Mouse (Mus musculus) E14TG2a.4 (cell line): ENCODE data around the gene Rhno1.

ENCODE experiments used
- CTCF ChIP-seq: conservative IDR thresholded peaks from 2 replicates; pipeline ENCODE4 v1.5.1; 2014; ENCODE audit warnings: low read length
- POU5F1 ChIP-seq: IDR thresholded peaks from 2 replicates; pipeline ENCODE4 v1.6.1; 2014; ENCODE audit warnings: low read length, borderline replicate concordance

- TF ChIP-seq CTCF (peak; percentile 96), POU5F1 (no peak)
These were observed 48.4 kb upstream of the Rhno1 start for GRCm38 (mm10) chr6:128411115-128411514.
